21 mouse cellular contexts compared by ENCODE assay signal in genomic region chr15:12216119-12216518, GRCm38 (mm10).
"Had no signal": no experiment of that assay in that cellular context is flagged by ENCODE, and none has a peak within 500 bp of the region (broad histone marks: within the 10 kb centered on the region; RNA-seq: fewer than 3 reads in every experiment).

No protein-coding gene starts in this region.

- DNase-seq: kidney, adult 18-20 months; kidney, adult 9 months; kidney, postnatal 14 days; kidney, postnatal 4 days; liver; lung, adult 18-20 months; lung, postnatal 10 days; lung, postnatal 36 days; retina, postnatal 1 day; spleen, adult 18-20 months had no signal

- H3K9me3 ChIP-seq: intestine, embryonic 15.5 days; limb, embryonic 10.5 days; limb, embryonic 13.5 days; liver, embryonic 12.5 days; liver, embryonic 15.5 days; lung, embryonic 15.5 days; midbrain, embryonic 12.5 days; neural tube, embryonic 13.5 days; stomach, embryonic 15.5 days had no signal

- ATAC-seq: intestine, embryonic 15.5 days; liver, embryonic 12.5 days; midbrain, embryonic 16.5 days had no signal

- H3K27ac ChIP-seq: intestine, embryonic 15.5 days; limb, embryonic 10.5 days; limb, embryonic 13.5 days; liver, embryonic 12.5 days; liver, embryonic 15.5 days; lung, embryonic 15.5 days; midbrain, embryonic 12.5 days; neural tube, embryonic 13.5 days; stomach, embryonic 15.5 days had no signal

- H3K36me3 ChIP-seq: intestine, embryonic 15.5 days; limb, embryonic 10.5 days; limb, embryonic 13.5 days; liver, embryonic 12.5 days; lung, embryonic 15.5 days; midbrain, embryonic 12.5 days; neural tube, embryonic 13.5 days; stomach, embryonic 15.5 days had no signal

- H3K27me3 ChIP-seq: intestine, embryonic 15.5 days; limb, embryonic 13.5 days; liver, embryonic 12.5 days; liver, embryonic 15.5 days; lung, embryonic 15.5 days; midbrain, embryonic 12.5 days; neural tube, embryonic 13.5 days; stomach, embryonic 15.5 days had no signal

- H3K4me3 ChIP-seq: intestine, embryonic 15.5 days; limb, embryonic 10.5 days; limb, embryonic 13.5 days; liver, embryonic 12.5 days; liver, embryonic 15.5 days; lung, embryonic 15.5 days; midbrain, embryonic 12.5 days; myocyte; neural tube, embryonic 13.5 days; stomach, embryonic 15.5 days had no signal
